Mouse (Mus musculus): ENCODE measurements at regions not wholly inside any gene's neighbourhood (a gene's known extent, or its start where the extent isn't known, plus 50 kb on each side); places are given as distances from the start of the nearest gene placed in this dataset.
A peak's percentile ranks its signal among the peaks of the same experiment; 100 is the strongest.

DNA sequence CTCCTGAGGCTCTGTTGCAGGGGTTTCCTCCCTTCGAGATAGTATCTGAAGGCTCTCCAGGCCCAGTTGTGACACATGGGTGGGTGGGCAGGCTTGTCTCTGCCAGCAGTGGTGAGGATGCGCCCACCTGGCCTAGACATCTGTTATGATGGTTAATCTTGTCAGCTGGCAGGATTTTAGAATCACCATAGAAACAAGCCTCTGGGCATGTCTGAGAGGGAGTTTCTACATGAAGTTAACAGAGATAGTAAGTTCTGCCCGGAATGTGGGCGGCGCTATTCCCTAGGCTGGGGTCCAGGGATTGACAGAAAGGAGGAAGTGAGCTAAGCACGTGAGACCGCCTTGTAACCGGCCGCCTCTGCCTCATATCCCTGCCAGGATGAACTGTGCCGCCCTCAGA lies 177.2 kb upstream of the Igsf21 start:
- Histone ChIP-seq H3K27me3 (ENCODE audit: control insufficient read depth, insufficient read depth, low read length, poor library complexity, severe bottlenecking) (no peaks in the 10 kb centered on the region), H3K9ac (ENCODE audit: low read depth, poor library complexity, severe bottlenecking) (no peak overlapping the region), H3K9me3 (replicated peaks; ENCODE audit: control insufficient read depth, insufficient read depth, low read length, poor library complexity, severe bottlenecking) (no peaks in the 10 kb centered on the region), H3K4me3 (ENCODE audit: low read depth, low read length) (no peak overlapping the region), H3K4me1 (ENCODE audit: control insufficient read depth, insufficient read depth, low read length) (no peaks in the 10 kb centered on the region), H3K36me3 (ENCODE audit: control insufficient read depth, insufficient read depth, low read length, poor library complexity, severe bottlenecking) (no peaks in the 10 kb centered on the region), H3K27ac (ENCODE audit: insufficient read depth, low read length) (no peak overlapping the region)
- no peak for TF ChIP-seq POLR2A (IDR thresholded peaks at IDR 0.05; ENCODE audit: insufficient read depth, low read length)
- TF ChIP-seq CTCF (IDR thresholded peaks at IDR 0.05; ENCODE audit: low read depth, low read length): no peak
- no peak for TF ChIP-seq EP300 (IDR thresholded peaks at IDR 0.05; ENCODE audit: insufficient read depth, low read depth, low read length)

DNA sequence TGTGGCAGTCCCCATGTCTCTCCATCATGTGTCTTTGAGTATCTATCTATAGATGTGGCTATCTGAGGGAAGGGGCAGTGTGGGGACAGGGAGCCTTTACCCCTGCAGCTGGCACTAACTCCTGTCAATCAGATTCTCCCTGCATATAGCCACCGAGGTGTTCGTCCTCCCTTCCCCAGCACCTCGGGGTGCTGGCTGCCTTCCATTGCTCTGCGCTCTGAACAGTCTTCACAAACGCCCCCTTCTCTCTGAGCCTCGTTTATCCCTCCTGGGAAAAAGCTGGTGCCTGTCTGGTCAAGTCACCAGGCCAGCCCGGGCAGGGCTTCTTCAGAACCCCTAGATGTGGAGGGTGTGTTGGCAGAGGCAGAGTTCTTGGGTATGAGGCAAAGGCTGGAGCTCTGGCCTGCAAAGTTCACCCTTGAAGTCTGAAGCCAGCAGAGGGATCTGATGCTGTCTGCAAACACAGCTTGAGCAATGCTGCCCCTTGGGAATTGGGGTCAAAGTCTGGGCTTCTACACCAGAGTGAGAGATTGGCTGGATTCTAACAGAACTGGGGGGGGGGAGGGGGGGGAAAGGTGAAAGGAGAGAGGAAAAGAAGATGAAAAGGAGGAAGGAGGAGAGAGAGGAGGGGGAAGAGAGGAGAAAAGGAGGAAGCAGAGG lies 175.5 kb upstream of the Igsf21 start:
- TF ChIP-seq CTCF (IDR thresholded peaks at IDR 0.05; ENCODE audit: low read depth, low read length) (no peak), EP300 (IDR thresholded peaks at IDR 0.05; ENCODE audit: insufficient read depth, low read depth, low read length) (no peak), POLR2A (IDR thresholded peaks at IDR 0.05; ENCODE audit: insufficient read depth, low read length) (no peak)
- H3K27ac ChIP-seq (ENCODE audit: insufficient read depth, low read length): no peak overlapping the region
- H3K36me3 ChIP-seq (ENCODE audit: control insufficient read depth, insufficient read depth, low read length, poor library complexity, severe bottlenecking): no peaks in the 10 kb centered on the region
- no peak overlapping the region for H3K4me3 ChIP-seq (ENCODE audit: low read depth, low read length)
- no peaks in the 10 kb centered on the region for H3K9me3 ChIP-seq (replicated peaks; ENCODE audit: control insufficient read depth, insufficient read depth, low read length, poor library complexity, severe bottlenecking)
- no peaks in the 10 kb centered on the region for H3K4me1 ChIP-seq (ENCODE audit: control insufficient read depth, insufficient read depth, low read length)
- no peaks in the 10 kb centered on the region for H3K27me3 ChIP-seq (ENCODE audit: control insufficient read depth, insufficient read depth, low read length, poor library complexity, severe bottlenecking)
- no peak overlapping the region for H3K9ac ChIP-seq (ENCODE audit: low read depth, poor library complexity, severe bottlenecking)

DNA sequence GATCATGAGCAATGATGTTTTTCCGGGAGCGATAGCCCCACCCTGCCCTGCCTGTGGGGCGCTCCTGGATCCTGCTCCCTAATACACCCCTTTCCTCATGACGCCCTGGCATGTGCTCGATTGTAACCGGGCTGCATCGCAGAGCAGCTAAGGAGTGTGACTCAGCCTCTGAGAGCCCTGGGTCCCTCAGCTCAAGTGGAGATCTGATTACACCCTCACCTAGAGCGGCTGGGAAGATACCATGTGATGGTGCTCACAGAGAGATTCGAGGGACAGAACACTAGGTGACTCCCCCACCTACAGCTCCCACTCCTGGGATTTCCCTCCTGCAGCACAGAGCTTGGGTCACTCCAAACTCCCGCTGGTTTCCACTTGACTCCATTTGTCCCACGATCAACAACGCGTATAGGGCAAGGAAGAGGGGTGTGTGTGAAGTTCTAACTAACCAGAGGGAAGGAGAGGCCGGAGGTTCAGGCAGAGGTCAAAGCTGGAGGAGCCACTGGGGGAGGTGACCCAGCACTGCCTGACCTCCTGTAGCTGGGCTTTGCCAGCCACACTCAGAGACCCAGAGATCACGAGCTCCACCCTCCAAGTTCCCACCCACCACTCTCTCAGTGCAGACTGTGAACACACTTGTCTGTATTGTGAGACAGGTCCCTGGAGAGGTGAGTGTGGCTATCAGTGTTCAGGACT lies 173.3 kb upstream of the Igsf21 start:
- no peaks in the 10 kb centered on the region for H3K27me3 ChIP-seq (ENCODE audit: control insufficient read depth, insufficient read depth, low read length, poor library complexity, severe bottlenecking)
- TF ChIP-seq POLR2A (IDR thresholded peaks at IDR 0.05; ENCODE audit: insufficient read depth, low read length) (no peak), CTCF (IDR thresholded peaks at IDR 0.05; ENCODE audit: low read depth, low read length) (no peak), EP300 (IDR thresholded peaks at IDR 0.05; ENCODE audit: insufficient read depth, low read depth, low read length) (no peak)
- H3K4me1 ChIP-seq (ENCODE audit: control insufficient read depth, insufficient read depth, low read length): no peaks in the 10 kb centered on the region
- no peaks in the 10 kb centered on the region for H3K9me3 ChIP-seq (replicated peaks; ENCODE audit: control insufficient read depth, insufficient read depth, low read length, poor library complexity, severe bottlenecking)
- H3K4me3 ChIP-seq (ENCODE audit: low read depth, low read length): no peak overlapping the region
- H3K27ac ChIP-seq (ENCODE audit: insufficient read depth, low read length): no peak overlapping the region
- no peak overlapping the region for H3K9ac ChIP-seq (ENCODE audit: low read depth, poor library complexity, severe bottlenecking)
- no peaks in the 10 kb centered on the region for H3K36me3 ChIP-seq (ENCODE audit: control insufficient read depth, insufficient read depth, low read length, poor library complexity, severe bottlenecking)

DNA sequence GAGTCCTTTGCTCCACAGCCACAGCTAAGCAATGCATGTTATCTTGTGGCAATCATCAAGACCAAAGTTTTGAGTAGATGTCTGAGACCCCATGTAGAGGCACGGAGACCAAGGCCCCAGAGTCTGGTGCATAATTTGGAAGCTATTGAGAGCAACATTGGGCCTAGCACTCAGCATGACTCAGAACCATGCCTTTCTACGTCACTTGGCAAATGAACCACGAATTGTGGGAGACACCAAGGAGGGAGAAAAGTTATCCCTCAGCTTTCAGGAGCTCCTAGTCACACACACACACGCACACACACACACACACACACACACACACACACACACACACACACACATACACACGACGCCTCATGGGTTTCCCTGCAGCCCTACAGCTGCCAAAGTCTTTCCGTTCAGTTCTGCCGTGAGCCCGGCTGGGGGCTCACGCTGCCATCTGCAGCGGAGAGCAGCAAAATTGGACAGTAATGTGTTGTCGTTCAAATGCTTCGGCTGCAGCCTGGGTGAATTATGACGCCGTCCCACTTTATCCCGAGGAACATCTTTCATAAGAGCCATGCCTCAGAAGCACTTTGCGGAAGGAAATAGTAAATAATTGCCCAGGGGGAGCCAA lies 165.8 kb upstream of the Igsf21 start:
- Histone ChIP-seq H3K9me3 (replicated peaks; ENCODE audit: control insufficient read depth, insufficient read depth, low read length, poor library complexity, severe bottlenecking) (no peaks in the 10 kb centered on the region), H3K4me3 (ENCODE audit: low read depth, low read length) (no peak overlapping the region), H3K4me1 (ENCODE audit: control insufficient read depth, insufficient read depth, low read length) (peaks cover under 1% of the 10 kb centered on the region), H3K27ac (ENCODE audit: insufficient read depth, low read length) (no peak overlapping the region), H3K9ac (ENCODE audit: low read depth, poor library complexity, severe bottlenecking) (no peak overlapping the region), H3K36me3 (ENCODE audit: control insufficient read depth, insufficient read depth, low read length, poor library complexity, severe bottlenecking) (no peaks in the 10 kb centered on the region), H3K27me3 (ENCODE audit: control insufficient read depth, insufficient read depth, low read length, poor library complexity, severe bottlenecking) (no peaks in the 10 kb centered on the region)
- TF ChIP-seq EP300 (IDR thresholded peaks at IDR 0.05; ENCODE audit: insufficient read depth, low read depth, low read length) (no peak), POLR2A (IDR thresholded peaks at IDR 0.05; ENCODE audit: insufficient read depth, low read length) (no peak), CTCF (IDR thresholded peaks at IDR 0.05; ENCODE audit: low read depth, low read length) (no peak)

DNA sequence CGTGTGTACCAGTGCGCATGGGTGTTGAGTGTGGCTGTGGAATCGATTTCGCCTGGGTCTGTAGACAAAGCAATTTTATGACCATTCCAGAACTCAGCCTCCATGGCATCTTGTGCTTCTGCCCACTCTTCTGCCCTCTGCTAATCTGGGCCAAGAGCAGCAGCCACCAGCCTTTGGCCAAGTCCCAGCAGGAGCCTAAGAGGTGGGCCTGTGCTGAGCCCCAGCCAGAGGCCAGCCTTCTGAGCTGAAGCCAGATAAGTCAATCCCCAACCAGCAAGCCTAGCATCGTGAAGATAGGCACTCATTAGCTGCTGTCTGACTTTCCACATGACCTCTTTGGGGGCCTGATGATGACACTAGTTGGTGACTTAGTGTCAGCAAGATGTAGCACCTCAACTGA lies 161.9 kb upstream of the Igsf21 start:
- H3K27me3 ChIP-seq (ENCODE audit: control insufficient read depth, insufficient read depth, low read length, poor library complexity, severe bottlenecking): no peaks in the 10 kb centered on the region
- H3K4me3 ChIP-seq (ENCODE audit: low read depth, low read length): no peak overlapping the region
- no peaks in the 10 kb centered on the region for H3K36me3 ChIP-seq (ENCODE audit: control insufficient read depth, insufficient read depth, low read length, poor library complexity, severe bottlenecking)
- H3K9ac ChIP-seq (ENCODE audit: low read depth, poor library complexity, severe bottlenecking): no peak overlapping the region
- no peaks in the 10 kb centered on the region for H3K9me3 ChIP-seq (replicated peaks; ENCODE audit: control insufficient read depth, insufficient read depth, low read length, poor library complexity, severe bottlenecking)
- no peak overlapping the region for H3K27ac ChIP-seq (ENCODE audit: insufficient read depth, low read length)
- peaks cover 4% of the 10 kb centered on the region for H3K4me1 ChIP-seq (ENCODE audit: control insufficient read depth, insufficient read depth, low read length)
- TF ChIP-seq POLR2A (IDR thresholded peaks at IDR 0.05; ENCODE audit: insufficient read depth, low read length) (no peak), CTCF (IDR thresholded peaks at IDR 0.05; ENCODE audit: low read depth, low read length) (no peak), EP300 (IDR thresholded peaks at IDR 0.05; ENCODE audit: insufficient read depth, low read depth, low read length) (no peak)

DNA sequence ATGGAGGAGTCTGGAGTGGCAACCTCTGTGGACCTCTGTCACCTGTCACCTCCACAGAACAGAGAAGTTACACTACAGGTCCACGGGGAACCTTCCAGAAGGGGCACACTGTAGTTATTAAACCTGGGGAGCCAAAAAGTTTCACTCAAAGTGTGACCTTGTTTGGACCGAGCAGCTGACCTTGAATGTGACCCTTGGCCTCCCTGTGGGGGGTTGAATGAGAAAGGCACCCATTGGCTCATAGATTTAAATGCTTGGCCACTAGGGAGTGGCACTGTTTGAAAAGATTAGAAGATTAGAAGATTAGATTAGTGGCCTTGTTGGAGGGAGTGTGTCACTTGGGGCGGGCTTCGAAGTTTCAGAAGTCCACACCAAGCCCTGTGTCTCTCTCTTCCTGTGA lies 160.3 kb upstream of the Igsf21 start:
- Histone ChIP-seq H3K4me3 (ENCODE audit: low read depth, low read length) (peak overlapping the region; percentile 49; the same call in 1 of the 2 replicates), H3K4me1 (ENCODE audit: control insufficient read depth, insufficient read depth, low read length) (peaks cover 10% of the 10 kb centered on the region), H3K27ac (ENCODE audit: insufficient read depth, low read length) (peak overlapping the region; percentile 96), H3K27me3 (ENCODE audit: control insufficient read depth, insufficient read depth, low read length, poor library complexity, severe bottlenecking) (no peaks in the 10 kb centered on the region), H3K9ac (ENCODE audit: low read depth, poor library complexity, severe bottlenecking) (0 out of 2 replicates have a peak overlapping the region, but pooled peaks have one; percentile 7), H3K9me3 (replicated peaks; ENCODE audit: control insufficient read depth, insufficient read depth, low read length, poor library complexity, severe bottlenecking) (no peaks in the 10 kb centered on the region), H3K36me3 (ENCODE audit: control insufficient read depth, insufficient read depth, low read length, poor library complexity, severe bottlenecking) (no peaks in the 10 kb centered on the region)
- TF ChIP-seq EP300 (IDR thresholded peaks at IDR 0.05; ENCODE audit: insufficient read depth, low read depth, low read length) (no peak), POLR2A (IDR thresholded peaks at IDR 0.05; ENCODE audit: insufficient read depth, low read length) (no peak), CTCF (IDR thresholded peaks at IDR 0.05; ENCODE audit: low read depth, low read length) (no peak)
